ENCODE assay signal across 10 mouse cellular contexts in the genomic region with DNA sequence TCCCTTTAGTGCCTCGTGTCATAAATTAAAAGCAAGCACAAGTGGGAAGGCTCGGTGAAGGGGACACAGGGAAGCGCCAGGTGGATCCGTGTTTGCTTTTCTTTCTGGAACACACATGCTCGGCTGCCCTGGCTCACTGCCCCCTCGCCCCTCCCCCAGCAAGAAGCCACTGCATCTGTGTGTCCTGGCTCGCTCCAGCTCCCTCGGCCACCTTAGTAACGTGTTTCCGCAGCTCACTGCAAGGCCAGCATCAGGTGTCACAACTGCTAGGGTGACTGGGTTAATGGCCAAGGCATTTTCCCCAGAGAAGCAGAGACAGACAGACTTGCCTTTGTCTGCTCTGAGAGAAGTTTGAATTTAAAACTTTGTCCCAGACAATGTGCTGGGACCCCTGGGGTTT.
A peak's percentile ranks its signal among the peaks of the same experiment; 100 is the strongest.
DNase-seq lines count a peak whose midpoint lies in the region; ATAC-seq and TF ChIP-seq lines count a peak whose summit lies in the region.
"Had no signal": no experiment of that assay in that cellular context is flagged by ENCODE, and none has a peak within 500 bp of the region (broad histone marks: within the 10 kb centered on the region; RNA-seq: fewer than 3 reads in every experiment).

No protein-coding gene starts in this region.

- peak; percentile 43 for DNase-seq in heart, postnatal 4 days
- no peak for DNase-seq in heart, adult 2 months
- DNase-seq in Muller cell, postnatal 12 days (ENCODE audit: inconsistent ontology term) = peak; percentile 27
- DNase-seq in spleen, postnatal 10 days (ENCODE audit: low spot score in 2 of 2) = no peak
- no peak for DNase-seq in left cerebral cortex, adult 9 months (ENCODE audit: low spot score in 2 of 2)
- DNase-seq in adrenal gland, adult (ENCODE audit: inconsistent age in 2 of 2, low spot score in 1 of 2) = no peak
- DNase-seq: lung, embryonic 14.5 days had no signal

- no peaks in the 10 kb centered on the region for H3K79me2 ChIP-seq in heart, adult 2 months (replicated peaks; ENCODE audit: control insufficient read depth, insufficient read depth, low read length)

- ATAC-seq in forebrain, embryonic 15.5 days (replicated peaks) = no peak
- no peak for ATAC-seq in limb, embryonic 13.5 days (ENCODE audit: low FRiP score, low read depth)

- no peak for TF ChIP-seq CTCF in heart, adult 2 months (IDR thresholded peaks at IDR 0.05)

- intact Hi-C loops in heart, adult 2 months (cut with DNase I) = loop anchor here (10.0 kb wide), 2 partner anchors 140 to 270 kb away; no protein-coding TSS in a partner anchor

- no peak overlapping the region for H3K4me3 ChIP-seq in heart, adult 2 months
- H3K4me3 ChIP-seq in forebrain, embryonic 15.5 days = no peak overlapping the region
- H3K4me3 ChIP-seq in limb, embryonic 13.5 days = no peak overlapping the region
- H3K4me3 ChIP-seq: heart, embryonic 13.5 days had no signal

- no peaks in the 10 kb centered on the region for H3K27me3 ChIP-seq in heart, adult 2 months (ENCODE audit: control insufficient read depth, insufficient read depth, low read length)
- no peaks in the 10 kb centered on the region for H3K27me3 ChIP-seq in forebrain, embryonic 15.5 days
- H3K27me3 ChIP-seq in limb, embryonic 13.5 days = peaks cover 44% of the 10 kb centered on the region

- no peaks in the 10 kb centered on the region for H3K36me3 ChIP-seq in heart, adult 2 months (ENCODE audit: control insufficient read depth, insufficient read depth, low read length)
- no peaks in the 10 kb centered on the region for H3K36me3 ChIP-seq in forebrain, embryonic 15.5 days
- H3K36me3 ChIP-seq in limb, embryonic 13.5 days = no peaks in the 10 kb centered on the region
- H3K36me3 ChIP-seq: heart, embryonic 13.5 days had no signal

- TF ChIP-seq POLR2A in heart, adult 2 months (IDR thresholded peaks at IDR 0.05; ENCODE audit: insufficient read depth, low read depth, low read length) = no peak

- H3K4me1 ChIP-seq in heart, adult 2 months (ENCODE audit: control insufficient read depth, insufficient read depth, low read length) = peaks cover 6% of the 10 kb centered on the region
- H3K4me1 ChIP-seq in forebrain, embryonic 15.5 days = peaks cover 15% of the 10 kb centered on the region
- peaks cover 15% of the 10 kb centered on the region for H3K4me1 ChIP-seq in limb, embryonic 13.5 days

- no peak for TF ChIP-seq EP300 in heart, adult 2 months (IDR thresholded peaks at IDR 0.05; ENCODE audit: insufficient read depth, low read depth, low read length)

- no peak overlapping the region for H3K27ac ChIP-seq in heart, adult 2 months
- H3K27ac ChIP-seq in forebrain, embryonic 15.5 days (replicated peaks) = no peak overlapping the region
- H3K27ac ChIP-seq in limb, embryonic 13.5 days = no peak overlapping the region
- H3K27ac ChIP-seq: heart, embryonic 13.5 days had no signal

- no peaks in the 10 kb centered on the region for H3K9me3 ChIP-seq in forebrain, embryonic 15.5 days
- H3K9me3 ChIP-seq in limb, embryonic 13.5 days = no peaks in the 10 kb centered on the region
- H3K9me3 ChIP-seq: heart, embryonic 13.5 days had no signal

- 45% methylated on average over 10 of the region's 10 CpGs for WGBS in heart, adult 2 months
- WGBS in forebrain, embryonic 15.5 days = 15% methylated on average over 10 of the region's 10 CpGs
- WGBS in limb, embryonic 13.5 days = 17% methylated on average over 10 of the region's 10 CpGs

- no peak overlapping the region for H3K9ac ChIP-seq in heart, adult 2 months (ENCODE audit: low read depth, low read length)
- no peak overlapping the region for H3K9ac ChIP-seq in forebrain, embryonic 15.5 days (replicated peaks)
- peak overlapping the region; percentile 13; the same call in 1 of the 2 replicates for H3K9ac ChIP-seq in limb, embryonic 13.5 days
- H3K9ac ChIP-seq: heart, embryonic 13.5 days; lung, embryonic 14.5 days had no signal

- peak overlapping the region; percentile 16 for H3K4me2 ChIP-seq in forebrain, embryonic 15.5 days (replicated peaks)
- H3K4me2 ChIP-seq in limb, embryonic 13.5 days (replicated peaks) = peak overlapping the region; percentile 39
- H3K4me2 ChIP-seq: heart, embryonic 13.5 days; lung, embryonic 14.5 days had no signal

Comparison
In these comparisons a context has a peak if more than half of its experiments do, and no peak if none do; other contexts are left out.
1. DNase-seq: peak in heart, postnatal 4 days (single experiment) and Muller cell, postnatal 12 days (single experiment); none in heart, adult 2 months (0 of 2), spleen, postnatal 10 days (0 of 2), left cerebral cortex, adult 9 months (0 of 2) and adrenal gland, adult (0 of 2).